Mouse (Mus musculus) G1E (cell line): ENCODE results near the gene Dnajc1. TPM values are rescaled to one million over a fixed set of nuclear protein-coding genes. Genes with fewer than 3 reads are reported as not detected.

Experiments
- ATAC-seq: 2 replicates; pipeline ENCODE4 v1.8.0; 2016; ENCODE audit warnings: mild to moderate bottlenecking; ENCODE audit not compliant: insufficient number of reproducible peaks, poor library complexity, low FRiP score, severe bottlenecking; ENCODE audit errors: extremely low read depth
- DNase-seq: peaks from one replicate; pipeline ENCODE4 v3.0.0; 2012; ENCODE audit warnings: low spot score
- H3K27me3 ChIP-seq: 2 replicates; pipeline ENCODE4 v1.6.1; 2012; ENCODE audit warnings: mild to moderate bottlenecking, low read length, inconsistent platforms; ENCODE audit not compliant: insufficient read depth
- H3K36me3 ChIP-seq: replicated peaks from 2 replicates; pipeline ENCODE3; 2012; ENCODE audit warnings: mild to moderate bottlenecking, inconsistent platforms
- H3K4me1 ChIP-seq: 2 replicates; pipeline ENCODE4 v1.6.1; 2012; ENCODE audit warnings: low read depth, low read length, inconsistent platforms, mixed read lengths; ENCODE audit not compliant: insufficient read depth
- H3K4me3 ChIP-seq: 2 replicates; pipeline ENCODE4 v1.5.1; 2012; ENCODE audit warnings: low read depth, mild to moderate bottlenecking, inconsistent platforms, low read length, moderate library complexity, mixed read lengths
- H3K9me3 ChIP-seq: replicated peaks from 2 replicates; pipeline ENCODE4 v1.6.1; 2012; ENCODE audit warnings: inconsistent platforms
- CTCF ChIP-seq: IDR thresholded peaks from 2 replicates; pipeline ENCODE4 v1.5.1; 2012; ENCODE audit warnings: low read depth, low read length, inconsistent platforms, mixed read lengths
- GATA1 ChIP-seq: IDR thresholded peaks from 2 replicates; pipeline ENCODE4 v1.6.1; 2012; ENCODE audit warnings: borderline replicate concordance, low read length, inconsistent platforms, mixed read lengths
- GATA2 ChIP-seq: IDR thresholded peaks from 2 replicates; pipeline ENCODE4 v1.6.1; 2012; ENCODE audit warnings: low read depth, low read length, inconsistent platforms, borderline replicate concordance
- POLR2AphosphoS5 ChIP-seq: IDR thresholded peaks from 2 replicates; pipeline ENCODE4 v1.6.1; 2012; ENCODE audit warnings: low read depth, low read length, inconsistent platforms; ENCODE audit not compliant: insufficient replicate concordance
- TAL1 ChIP-seq: conservative IDR thresholded peaks from 2 replicates; pipeline ENCODE4 v1.6.1; 2012; ENCODE audit warnings: low read depth, low read length, inconsistent platforms, mixed read lengths
- polyA plus RNA-seq: library from polyadenylated mRNA; stranded (reverse); fragments of >175 nt; gene quantifications from 2 replicates; pipeline ENCODE4 v1.2.3, GENCODE M21; 2012
- total RNA-seq, 2 experiments: library from RNA; stranded (forward) in 1 of 2; stranded (reverse) in 1 of 2; fragments of 200-1000 nt in 1 of 2; fragments of >200 nt in 1 of 2; fragmentation: Nextera tagmentation in 1 of 2; gene quantifications; 2 replicates each; pipeline ENCODE4 v1.2.3; 2014 to 2017

Gene Dnajc1
- total and polyA plus RNA-seq, 3 experiments, result 21.4 to 33.7 (median 32.4) TPM

DNA sequence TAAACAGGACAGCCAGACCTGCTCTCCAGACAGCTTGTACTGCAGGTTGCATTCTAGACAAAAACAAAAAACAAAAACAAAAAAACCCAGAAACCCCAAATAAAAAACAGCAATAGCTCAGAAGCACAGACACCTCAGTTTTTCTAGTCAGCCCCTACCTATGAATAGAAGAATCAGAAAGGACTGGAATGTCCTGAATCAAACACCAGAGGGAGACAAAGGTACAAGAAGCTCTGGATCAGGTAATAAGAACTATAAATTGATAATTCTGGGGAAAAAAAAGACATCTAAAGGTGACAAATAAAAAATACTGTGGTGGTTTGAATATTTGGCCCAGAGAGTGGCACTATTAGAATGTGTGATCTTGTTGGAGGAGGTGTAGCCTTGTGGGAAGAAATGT, 37.3 kb downstream of the Dnajc1 start:
- H3K4me3 ChIP-seq, result no peak overlapping the region
- ATAC-seq, result no peak
- TF ChIP-seq GATA2 (no peak), CTCF (no peak), TAL1 (no peak), GATA1 (no peak), POLR2AphosphoS5 (no peak)
- H3K9me3 ChIP-seq, result peaks cover 13% of the 10 kb centered on the region
- H3K36me3 ChIP-seq, result peaks cover 6% of the 10 kb centered on the region
- no peaks in the 10 kb centered on the region for H3K27me3 ChIP-seq
- H3K4me1 ChIP-seq, result no peaks in the 10 kb centered on the region
- no peak for DNase-seq

DNA sequence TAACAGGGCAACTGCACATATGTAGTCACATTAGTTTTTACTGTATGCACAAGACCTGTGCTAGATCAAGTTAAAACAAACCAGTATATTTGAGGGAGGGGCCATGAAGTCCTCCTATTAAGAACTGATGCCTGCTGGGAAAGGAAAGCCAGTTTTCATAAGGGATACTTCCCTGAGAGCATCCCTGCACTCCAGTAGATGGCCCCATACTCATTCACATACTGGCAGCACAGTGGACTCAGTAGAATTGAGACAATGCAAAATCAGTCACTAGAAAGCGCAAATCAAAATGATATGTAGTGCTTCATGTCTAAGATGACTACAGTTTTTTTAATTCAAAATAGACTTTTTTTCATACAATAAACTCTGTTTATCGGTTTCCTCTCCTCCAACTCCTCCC, 40.0 kb downstream of the Dnajc1 start:
- ATAC-seq, result no peak
- TF ChIP-seq GATA1 (no peak), POLR2AphosphoS5 (no peak), GATA2 (no peak), TAL1 (no peak), CTCF (no peak)
- DNase-seq, result no peak
- H3K27me3 ChIP-seq, result no peaks in the 10 kb centered on the region
- peaks cover 13% of the 10 kb centered on the region for H3K9me3 ChIP-seq
- no peaks in the 10 kb centered on the region for H3K4me1 ChIP-seq
- peaks cover 6% of the 10 kb centered on the region for H3K36me3 ChIP-seq
- H3K4me3 ChIP-seq, result no peak overlapping the region

DNA sequence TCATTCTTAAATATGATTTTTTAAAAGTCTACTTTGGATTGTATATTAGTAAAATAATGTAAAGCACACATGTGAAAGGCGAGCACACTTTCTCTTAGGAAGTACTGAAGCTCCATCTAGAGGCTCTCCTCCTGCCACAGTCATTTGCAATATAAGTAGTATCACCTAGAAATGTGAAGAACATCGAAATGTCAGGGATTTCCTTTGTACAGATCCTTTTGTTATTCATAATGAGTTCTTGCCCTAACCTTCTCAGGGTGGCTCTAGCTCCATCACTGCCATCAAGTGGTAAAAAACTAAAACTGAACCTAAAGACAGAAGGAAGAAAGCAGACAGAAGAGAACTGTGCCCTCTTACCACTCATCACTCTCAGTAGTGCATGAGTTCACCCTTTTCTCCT, 49.2 kb downstream of the Dnajc1 start:
- DNase-seq (no peak), ATAC-seq (no peak)
- no peaks in the 10 kb centered on the region for H3K27me3 ChIP-seq
- TF ChIP-seq POLR2AphosphoS5, result no peak
- no peak for TF ChIP-seq GATA2
- no peak for TF ChIP-seq CTCF
- TF ChIP-seq TAL1, result no peak
- no peak for TF ChIP-seq GATA1
- H3K36me3 ChIP-seq, result peaks cover 4% of the 10 kb centered on the region
- no peaks in the 10 kb centered on the region for H3K9me3 ChIP-seq
- H3K4me3 ChIP-seq, result no peak overlapping the region
- H3K4me1 ChIP-seq, result no peaks in the 10 kb centered on the region

DNA sequence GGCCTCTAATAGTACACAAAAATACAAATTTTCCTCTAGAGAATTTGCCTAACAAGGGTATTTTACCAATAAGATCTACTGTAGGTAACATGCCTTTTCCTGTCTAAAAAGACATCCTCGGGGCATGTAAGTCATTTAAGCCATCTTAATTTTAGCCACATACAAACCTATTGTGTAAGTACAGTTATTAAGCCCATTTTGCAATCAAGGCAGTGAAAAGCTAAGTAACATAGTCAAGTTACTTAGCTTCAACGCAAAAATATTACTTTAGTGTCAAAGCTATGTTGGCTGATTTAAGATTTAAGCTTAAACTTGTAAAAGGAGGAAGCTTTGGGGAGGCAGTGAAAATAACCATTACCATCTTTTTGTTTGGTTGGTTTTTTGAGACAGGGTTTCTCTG, 74.0 kb downstream of the Dnajc1 start:
- DNase-seq (no peak), ATAC-seq (no peak)
- no peaks in the 10 kb centered on the region for H3K27me3 ChIP-seq
- TF ChIP-seq GATA2 (no peak), GATA1 (no peak), CTCF (no peak), TAL1 (no peak), POLR2AphosphoS5 (no peak)
- H3K36me3 ChIP-seq, result peaks cover 8% of the 10 kb centered on the region
- H3K4me3 ChIP-seq, result no peak overlapping the region
- H3K9me3 ChIP-seq, result peaks cover 20% of the 10 kb centered on the region
- H3K4me1 ChIP-seq, result no peaks in the 10 kb centered on the region

DNA sequence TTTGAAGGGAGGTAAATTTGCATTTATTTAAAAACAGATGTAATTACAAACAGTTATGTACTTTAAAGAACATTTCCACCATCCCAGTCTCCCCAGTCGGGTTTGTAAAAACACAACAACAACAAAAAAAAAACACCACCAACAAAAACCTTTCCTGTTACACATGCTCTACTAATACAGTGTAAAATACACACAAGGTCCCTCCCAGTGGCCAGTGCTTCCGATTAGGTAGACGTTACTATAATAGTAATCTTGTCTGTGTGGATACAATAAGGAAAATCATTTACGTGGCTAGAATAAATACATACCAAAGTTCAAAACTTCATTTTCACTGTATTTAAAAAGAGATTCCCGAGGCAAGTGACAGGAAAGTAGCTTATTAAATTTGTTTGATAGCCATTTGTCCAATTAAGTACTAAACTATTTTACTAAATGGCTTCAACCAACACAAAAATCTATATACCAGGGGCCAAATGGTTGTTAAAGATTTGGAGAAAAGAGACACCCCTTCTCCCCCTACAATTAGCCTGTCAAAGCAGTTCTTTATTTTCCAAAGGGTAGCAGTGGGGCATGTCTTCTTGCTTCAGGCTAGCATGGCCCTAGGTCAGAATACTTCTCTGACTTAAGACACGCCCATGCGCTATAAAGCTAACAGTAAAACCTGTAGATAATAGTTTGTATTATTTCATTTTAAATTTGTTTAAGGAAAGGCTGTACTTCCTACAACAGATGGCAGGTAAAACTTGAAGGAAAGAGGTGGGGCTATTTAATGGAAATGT, 74.9 kb downstream of the Dnajc1 start:
- TF ChIP-seq GATA2, result no peak
- no peak for TF ChIP-seq CTCF
- TF ChIP-seq TAL1, result no peak
- no peak for TF ChIP-seq GATA1
- TF ChIP-seq POLR2AphosphoS5, result no peak
- DNase-seq, result no peak
- Histone ChIP-seq H3K4me3 (no peak overlapping the region), H3K4me1 (no peaks in the 10 kb centered on the region), H3K27me3 (no peaks in the 10 kb centered on the region), H3K36me3 (peaks cover 7% of the 10 kb centered on the region), H3K9me3 (peaks cover 17% of the 10 kb centered on the region)
- no peak for ATAC-seq

DNA sequence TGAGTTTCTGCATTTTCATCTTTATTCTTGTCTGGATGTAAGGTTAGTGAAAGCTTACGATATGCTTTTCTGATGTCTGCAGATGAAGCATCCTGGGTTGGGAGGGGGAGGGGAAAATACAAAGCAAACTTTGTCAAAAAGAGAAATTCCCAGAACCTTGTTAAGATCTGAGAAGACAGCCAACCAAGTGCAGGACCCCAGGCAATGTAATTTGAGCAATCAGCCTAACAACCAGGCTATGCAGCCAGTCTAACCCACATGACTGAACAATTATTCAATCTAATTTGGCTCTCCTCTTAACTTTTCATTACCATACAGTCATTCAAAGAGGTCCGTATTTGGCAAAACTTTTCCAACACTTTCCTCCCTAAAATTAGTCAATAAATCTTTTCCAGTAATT, 75.7 kb downstream of the Dnajc1 start:
- no peak for TF ChIP-seq TAL1
- no peak for TF ChIP-seq CTCF
- no peak for TF ChIP-seq GATA2
- no peak for TF ChIP-seq GATA1
- no peak for TF ChIP-seq POLR2AphosphoS5
- Histone ChIP-seq H3K27me3 (no peaks in the 10 kb centered on the region), H3K4me3 (no peak overlapping the region), H3K36me3 (peaks cover 4% of the 10 kb centered on the region), H3K4me1 (no peaks in the 10 kb centered on the region), H3K9me3 (peaks cover 12% of the 10 kb centered on the region)
- no peak for ATAC-seq
- no peak for DNase-seq
